Mouse (Mus musculus) large intestine, adult 2 months (tissue): Measurements from ENCODE around the gene Tbce. TPM values are rescaled to one million over a fixed set of nuclear protein-coding genes. Genes with fewer than 3 reads are reported as not detected.
A peak's percentile ranks its signal among the peaks of the same experiment; 100 is the strongest.

Source experiments
- DNase-seq: peaks from one replicate; pipeline ENCODE4 v3.0.0-alpha.2; 2012; ENCODE audit warnings: low read depth, low spot score
- WGBS: fragments of 180-500 bp; shearing (Covaris S2); methylation state at CpG from one replicate; pipeline ENCODE4 v1.1.7; 2018; 5-methylcytosine and 5-hydroxymethylcytosine counted together
- polyA plus RNA-seq: library from polyadenylated mRNA; depleted of rRNA; stranded (reverse); fragments of >200 nt; gene quantifications from 2 replicates; pipeline ENCODE4 v1.2.3, GENCODE M21; 2012; rRNA removed

Tbce gene
- polyA plus RNA-seq: 15.9 and 17.8 TPM in 2 replicates

- WGBS: under 1% methylated on average over 35 of the region's 35 CpGs
Measured at GRCm38 (mm10) chr13:14039292-14039965, at the start of gene Tbce. Gene Tbce (minus strand): TSS chr13:14039638.

GRCm38 (mm10) chr13:14088669-14089068 lies 49.2 kb upstream of the Tbce start:
- no peak for DNase-seq
- 53% methylated on average over 1 of the region's 1 CpGs for WGBS

More at GRCm38 (mm10) chr13:14039292-14039965, at the start of gene Tbce:
- peak; percentile 67 for DNase-seq

GRCm38 (mm10) chr13:14075326-14075725 lies 35.9 kb upstream of the Tbce start:
- 73% methylated on average over 1 of the region's 1 CpGs for WGBS
- DNase-seq: no peak

GRCm38 (mm10) chr13:14074371-14074770 lies 34.9 kb upstream of the Tbce start:
- DNase-seq: no peak
- WGBS: 78% methylated on average over 1 of the region's 1 CpGs

GRCm38 (mm10) chr13:14069291-14069690 lies 29.9 kb upstream of the Tbce start:
- no peak for DNase-seq
- WGBS: 84% methylated on average over 1 of the region's 1 CpGs

- no peak for DNase-seq
Measured at GRCm38 (mm10) chr13:14068035-14068434, 28.6 kb upstream of the Tbce start.

- WGBS: 81% methylated on average over 1 of the region's 1 CpGs
- no peak for DNase-seq
Measured at GRCm38 (mm10) chr13:14065701-14066100, 26.3 kb upstream of the Tbce start.

DNA sequence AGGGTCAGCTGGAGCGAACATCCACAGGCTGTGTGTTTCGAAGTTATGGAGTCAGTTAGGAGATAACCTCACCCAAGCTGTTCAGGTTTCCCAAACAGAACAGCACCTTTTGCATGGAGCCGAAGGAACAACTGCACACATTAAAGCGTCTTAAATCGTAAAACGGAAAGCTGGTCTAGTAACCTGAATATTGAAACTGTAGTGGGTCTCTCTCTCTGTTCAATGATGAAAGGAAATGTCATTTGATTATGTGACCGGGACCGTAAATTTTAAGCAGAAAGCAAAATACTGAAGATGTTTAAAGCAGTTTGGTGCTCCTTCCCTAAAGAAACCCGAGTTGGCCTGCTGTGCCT lies 25.6 kb upstream of the Tbce start:
- no peak for DNase-seq
- WGBS: 3% methylated on average over 9 of the region's 9 CpGs

GRCm38 (mm10) chr13:14064341-14065027 lies 25.0 kb upstream of the Tbce start:
- DNase-seq: no peak

GRCm38 (mm10) chr13:14063942-14064271 lies 24.5 kb upstream of the Tbce start:
- WGBS: 1% methylated on average over 19 of the region's 31 CpGs
- DNase-seq: no peak

More at GRCm38 (mm10) chr13:14064341-14065027, 25.0 kb upstream of the Tbce start:
- 1% methylated on average over 65 of the region's 65 CpGs for WGBS

DNA sequence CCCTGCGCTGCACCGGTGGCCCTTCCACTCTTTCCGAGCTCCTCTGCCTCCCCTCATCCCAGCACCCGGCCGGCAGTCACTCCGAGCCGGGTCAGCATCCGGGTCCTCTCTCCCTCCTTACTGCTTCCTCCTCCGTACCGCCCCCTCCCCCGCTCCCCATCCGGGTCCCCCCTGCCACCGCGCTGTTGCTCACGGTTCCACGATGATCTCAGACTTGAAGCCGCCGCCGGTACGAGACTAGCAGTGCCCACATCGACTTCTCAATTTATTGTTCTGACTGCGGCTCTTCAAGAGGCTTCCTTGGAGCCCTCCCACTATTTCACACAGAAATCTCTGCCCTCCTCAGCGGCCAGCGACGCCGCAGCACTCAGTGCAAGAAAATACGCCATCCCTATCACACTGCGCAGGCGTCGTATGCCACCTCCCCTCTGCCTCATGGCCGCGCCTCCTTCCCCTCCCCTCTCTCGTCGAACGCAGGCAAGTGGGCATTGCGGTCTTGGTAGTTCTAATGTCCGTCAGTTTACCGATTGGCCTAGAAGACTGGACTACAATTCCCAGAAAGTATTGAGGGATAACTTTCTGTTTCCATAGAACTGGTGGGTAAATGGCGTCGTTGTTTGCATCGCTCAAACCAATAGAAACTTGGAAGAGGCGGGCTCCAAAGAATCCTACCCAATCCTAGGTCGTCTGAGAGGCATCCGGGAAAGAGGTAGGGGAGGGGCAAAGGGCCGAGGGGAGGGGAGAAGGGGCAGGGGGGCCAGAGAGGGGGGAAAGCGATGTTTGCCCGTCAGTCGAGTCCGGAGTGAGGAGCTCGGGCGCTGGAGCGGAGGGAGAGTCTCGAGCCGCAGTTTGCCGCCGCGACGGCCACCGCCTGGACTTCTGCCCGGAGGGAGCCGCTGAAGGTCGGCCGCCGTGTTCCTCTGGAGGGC lies 23.8 kb upstream of the Tbce start, which contains the start of the genes Arid4b and Ggps1:
TSS of gene Arid4b (plus strand) at position 220 of the 929 bp plus-strand sequence.
TSS of gene Ggps1 (minus strand) at position 476 of the 929 bp plus-strand sequence.
- DNase-seq: peak; percentile 98
- under 1% methylated on average over 63 of the region's 64 CpGs for WGBS

DNA sequence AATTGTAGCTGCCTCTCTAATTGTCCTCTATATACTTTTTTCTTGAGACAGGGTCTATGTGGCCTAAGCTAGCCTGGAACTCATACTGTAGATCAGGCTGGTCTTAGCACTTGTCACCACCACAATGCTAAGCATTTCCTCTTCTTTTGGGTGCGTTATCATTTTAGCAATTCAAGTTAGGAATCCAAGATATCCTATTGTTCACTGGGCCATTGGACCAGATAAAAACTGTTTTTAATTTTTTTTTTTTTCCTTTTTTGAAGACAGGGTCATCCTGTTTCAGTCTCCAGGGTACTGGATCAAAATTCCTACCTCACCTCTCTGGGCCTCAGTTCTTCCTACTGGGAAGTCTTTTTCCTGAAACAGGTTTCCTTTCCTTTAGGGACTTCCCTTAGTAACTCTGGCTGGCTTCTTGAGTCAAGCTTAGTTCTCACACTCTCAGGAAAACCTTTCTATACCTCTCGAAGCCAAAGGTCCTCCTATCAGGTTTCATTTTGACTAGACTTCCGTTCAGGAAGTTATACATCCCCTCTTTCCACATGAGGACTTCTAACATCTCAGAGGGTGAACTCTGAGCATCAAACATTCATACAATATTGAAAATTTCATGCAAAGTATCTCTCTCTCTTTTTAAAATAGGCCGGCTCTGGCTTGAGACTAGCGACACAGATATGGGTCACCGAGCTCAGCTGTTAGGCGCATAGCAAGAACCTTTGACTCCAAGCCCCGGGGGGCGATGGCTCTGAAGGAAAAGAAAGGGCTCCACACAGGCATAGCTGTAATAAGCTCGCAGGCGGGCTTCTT lies 23.0 kb upstream of the Tbce start:
- peak; percentile 25 for DNase-seq
- WGBS: 6% methylated on average over 11 of the region's 11 CpGs

GRCm38 (mm10) chr13:14059582-14059981 lies 20.1 kb upstream of the Tbce start:
- DNase-seq: no peak

GRCm38 (mm10) chr13:14056801-14057200 lies 17.4 kb upstream of the Tbce start:
- no peak for DNase-seq
- 77% methylated on average over 3 of the region's 3 CpGs for WGBS

DNA sequence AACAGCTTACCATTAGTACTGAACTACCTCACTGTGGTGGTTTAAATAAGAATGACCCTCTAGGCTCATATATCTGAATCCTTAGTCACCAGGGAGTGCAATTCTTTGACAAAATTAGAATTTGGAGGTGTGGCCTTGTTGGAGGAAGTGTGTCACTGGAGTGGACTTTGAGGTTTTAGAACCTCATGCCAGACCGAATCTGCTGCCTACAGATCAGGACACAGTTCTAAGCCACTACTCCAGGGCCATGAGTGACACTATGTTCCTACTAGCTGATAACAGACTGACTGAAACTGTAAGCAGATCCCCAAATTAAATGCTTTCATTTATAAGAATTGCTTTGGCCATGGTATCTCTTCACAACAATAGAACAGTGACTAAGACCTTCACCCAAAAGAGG lies 10.4 kb upstream of the Tbce start:
- DNase-seq: no peak
- WGBS: 45% methylated on average over 1 of the region's 1 CpGs

DNA sequence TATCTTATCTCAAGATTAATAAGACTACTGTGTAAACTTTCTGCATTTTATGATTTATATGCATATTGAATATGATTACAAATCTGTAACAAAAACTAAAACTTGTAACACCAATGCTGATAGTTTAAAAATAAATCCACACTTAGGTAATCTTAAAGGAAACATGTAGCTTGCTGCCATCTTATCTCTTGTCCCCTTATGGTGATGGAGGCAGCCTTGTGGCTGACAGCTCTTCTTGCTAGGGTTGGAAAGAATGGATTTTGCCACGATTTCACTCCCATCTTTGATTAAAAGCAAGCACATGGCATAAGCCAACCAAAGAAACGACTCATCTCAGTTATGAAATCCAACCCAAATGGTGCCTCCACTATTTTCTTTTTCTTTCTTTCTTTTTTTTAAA lies 5.1 kb upstream of the Tbce start:
- DNase-seq: no peak
- WGBS: 72% methylated on average over 2 of the region's 2 CpGs

DNA sequence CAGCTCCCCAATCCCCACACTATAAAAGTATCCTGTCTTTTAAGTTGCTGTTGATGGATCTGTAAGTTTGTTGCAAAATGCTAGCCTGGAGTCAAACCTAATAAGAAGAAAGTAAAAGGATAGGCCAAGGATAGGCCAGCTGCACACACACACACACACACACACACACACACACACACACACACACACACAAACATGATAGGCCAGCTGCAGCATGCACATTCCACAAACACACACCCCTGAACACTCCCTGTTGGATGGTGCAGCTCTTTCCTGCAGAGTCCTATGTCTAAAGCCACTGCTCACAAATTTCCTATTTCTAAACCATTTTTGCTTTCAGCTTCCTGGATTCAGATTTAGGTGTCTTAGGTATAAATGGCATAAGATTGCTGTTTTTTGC lies 4.4 kb upstream of the Tbce start:
- no peak for DNase-seq

DNA sequence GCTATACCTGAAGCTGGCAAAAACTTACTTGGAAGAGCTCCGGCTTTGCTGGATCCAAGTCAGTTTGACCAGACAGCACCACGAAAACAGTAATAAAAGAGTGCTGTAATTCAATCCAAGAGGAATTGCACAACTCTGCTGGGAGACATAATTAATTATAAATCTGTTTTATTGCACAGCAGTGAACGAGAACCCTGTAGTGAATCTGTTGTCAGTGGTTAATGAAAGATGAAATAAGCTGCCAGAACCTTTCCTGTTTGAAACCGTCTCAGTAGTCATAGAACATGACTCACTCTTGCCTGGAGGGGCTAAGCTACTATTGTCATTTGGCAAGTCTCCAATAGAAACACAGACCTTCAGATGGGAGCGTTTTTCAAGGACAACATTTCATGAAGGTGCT lies 748 bp upstream of the Tbce start:
- DNase-seq: no peak
- WGBS: 2% methylated on average over 5 of the region's 5 CpGs

- WGBS: under 1% methylated on average over 8 of the region's 8 CpGs
- DNase-seq: no peak
Measured at GRCm38 (mm10) chr13:14038911-14039291, 537 bp downstream of the Tbce start.
